18 mouse cellular contexts compared by ENCODE assay signal in the genomic region with DNA sequence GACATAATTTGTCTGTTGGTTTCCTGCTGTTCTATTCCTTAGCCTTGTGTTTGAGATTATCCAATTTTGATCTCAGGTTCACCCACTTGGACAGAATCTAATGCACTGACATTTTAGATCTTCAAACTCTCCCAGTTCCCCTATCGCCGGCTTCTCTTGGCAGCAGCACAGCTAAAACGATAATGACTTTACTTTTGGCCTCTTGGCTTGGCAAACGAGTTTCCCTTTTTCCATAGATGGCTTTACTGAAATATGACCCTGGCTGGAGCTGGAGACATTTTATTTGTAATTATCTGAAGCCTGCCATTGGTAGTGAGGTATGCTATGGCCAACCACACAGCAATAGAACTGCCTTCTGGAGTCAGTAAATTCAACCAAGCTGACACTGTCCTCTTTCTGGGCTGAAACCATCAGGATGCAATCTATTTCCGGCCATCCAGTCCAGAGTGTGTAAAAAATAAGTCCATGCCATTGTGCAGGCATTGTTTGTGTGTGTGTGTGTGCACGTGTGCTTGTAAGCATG.
DNase-seq lines count a peak whose midpoint lies in the region; ATAC-seq and TF ChIP-seq lines count a peak whose summit lies in the region.
"Had no signal": no experiment of that assay in that cellular context is flagged by ENCODE, and none has a peak within 500 bp of the region (broad histone marks: within the 10 kb centered on the region; RNA-seq: fewer than 3 reads in every experiment).

No protein-coding gene starts in this region.

- peak; percentile 32; the same call in 1 of the 2 replicates for ATAC-seq in limb, embryonic 13.5 days (ENCODE audit: low FRiP score, low read depth)
- ATAC-seq in embryonic facial prominence, embryonic 12.5 days (ENCODE audit: insufficient number of reproducible peaks, insufficient read depth, low FRiP score, low TSS enrichment) = 0 out of 2 replicates have a peak, but pooled peaks have one; percentile 60
- ATAC-seq: midbrain, embryonic 16.5 days had no signal

- no peaks in the 10 kb centered on the region for H3K36me3 ChIP-seq in limb, embryonic 13.5 days
- H3K36me3 ChIP-seq in limb, embryonic 10.5 days = no peaks in the 10 kb centered on the region
- no peaks in the 10 kb centered on the region for H3K36me3 ChIP-seq in embryonic facial prominence, embryonic 12.5 days
- H3K36me3 ChIP-seq: heart, embryonic 12.5 days; hindbrain, embryonic 10.5 days; stomach, embryonic 15.5 days had no signal

- no peak for TF ChIP-seq CTCF in gastrocnemius, adult 2 months (IDR thresholded peaks at IDR 0.05)

- H3K4me2 ChIP-seq in limb, embryonic 13.5 days (replicated peaks) = no peak overlapping the region
- no peak overlapping the region for H3K4me2 ChIP-seq in embryonic facial prominence, embryonic 12.5 days (replicated peaks)
- H3K4me2 ChIP-seq: heart, embryonic 12.5 days; liver, embryonic 11.5 days; stomach, embryonic 15.5 days had no signal

- DNase-seq in heart, postnatal 10 days = peak; percentile 4 to 7
- DNase-seq in heart, postnatal 25 days (ENCODE audit: low spot score) = no peak
- no peak for DNase-seq in limb, embryonic 10.5 days (ENCODE audit: low spot score)
- DNase-seq in gastrocnemius, adult 2 months = peak; percentile 19
- DNase-seq in spleen, postnatal 14 days (ENCODE audit: low spot score in 2 of 2) = no peak
- DNase-seq in c-Kit-positive CD71-positive TER-119-positive erythroid progenitor cells, embryonic 14.5 days (ENCODE audit: low spot score) = no peak
- DNase-seq: adrenal gland, postnatal 25 days; cerebellum, adult 9-10 months; lung, postnatal 10 days; spleen, adult 18-20 months; thymus, adult 2 months had no signal

- no peak overlapping the region for H3K9ac ChIP-seq in limb, embryonic 13.5 days
- H3K9ac ChIP-seq in embryonic facial prominence, embryonic 12.5 days = no peak overlapping the region
- H3K9ac ChIP-seq: heart, embryonic 12.5 days; stomach, embryonic 15.5 days had no signal

- no peak overlapping the region for H3K4me3 ChIP-seq in limb, embryonic 13.5 days
- no peak overlapping the region for H3K4me3 ChIP-seq in limb, embryonic 10.5 days
- no peak overlapping the region for H3K4me3 ChIP-seq in embryonic facial prominence, embryonic 12.5 days
- no peak overlapping the region for H3K4me3 ChIP-seq in gastrocnemius, adult 2 months
- H3K4me3 ChIP-seq: heart, embryonic 12.5 days; hindbrain, embryonic 10.5 days; stomach, embryonic 15.5 days had no signal

- intact Hi-C loops in heart, postnatal 10 days (cut with DNase I) = no loop called here
- intact Hi-C loops in heart, postnatal 25 days (cut with DNase I) = no loop called here
- intact Hi-C loops in gastrocnemius, adult 2 months (cut with DNase I) = no loop called here

- H3K9me3 ChIP-seq in limb, embryonic 13.5 days = no peaks in the 10 kb centered on the region
- H3K9me3 ChIP-seq in limb, embryonic 10.5 days (replicated peaks) = no peaks in the 10 kb centered on the region
- no peaks in the 10 kb centered on the region for H3K9me3 ChIP-seq in embryonic facial prominence, embryonic 12.5 days
- H3K9me3 ChIP-seq: heart, embryonic 12.5 days; hindbrain, embryonic 10.5 days; stomach, embryonic 15.5 days had no signal

- H3K4me1 ChIP-seq in limb, embryonic 13.5 days = peaks cover 5% of the 10 kb centered on the region
- H3K4me1 ChIP-seq in limb, embryonic 10.5 days = peaks cover 3% of the 10 kb centered on the region; the same call in 1 of the 2 replicates
- H3K4me1 ChIP-seq in embryonic facial prominence, embryonic 12.5 days = no peaks in the 10 kb centered on the region
- H3K4me1 ChIP-seq: heart, embryonic 12.5 days; hindbrain, embryonic 10.5 days; stomach, embryonic 15.5 days had no signal

- no peak overlapping the region for H3K27ac ChIP-seq in limb, embryonic 13.5 days
- no peak overlapping the region for H3K27ac ChIP-seq in limb, embryonic 10.5 days
- no peak overlapping the region for H3K27ac ChIP-seq in embryonic facial prominence, embryonic 12.5 days
- no peak overlapping the region for H3K27ac ChIP-seq in gastrocnemius, adult 2 months
- H3K27ac ChIP-seq: hindbrain, embryonic 10.5 days; stomach, embryonic 15.5 days had no signal

- no peaks in the 10 kb centered on the region for H3K27me3 ChIP-seq in limb, embryonic 13.5 days
- no peaks in the 10 kb centered on the region for H3K27me3 ChIP-seq in limb, embryonic 10.5 days (ENCODE audit: low read depth, poor library complexity, severe bottlenecking)
- H3K27me3 ChIP-seq in embryonic facial prominence, embryonic 12.5 days = no peaks in the 10 kb centered on the region
- H3K27me3 ChIP-seq: heart, embryonic 12.5 days; stomach, embryonic 15.5 days had no signal

- 45% methylated on average over 6 of the region's 6 CpGs for WGBS in limb, embryonic 13.5 days
- WGBS in limb, embryonic 10.5 days = 72% methylated on average over 6 of the region's 6 CpGs
- 47% methylated on average over 6 of the region's 6 CpGs for WGBS in embryonic facial prominence, embryonic 12.5 days

Comparison
In these comparisons a context has a peak if more than half of its experiments do, and no peak if none do; other contexts are left out.
1. DNase-seq: peak in heart, postnatal 10 days (2 of 2) and gastrocnemius, adult 2 months (single experiment); none in heart, postnatal 25 days (single experiment), limb, embryonic 10.5 days (single experiment), spleen, postnatal 14 days (0 of 2) and c-Kit-positive CD71-positive TER-119-positive erythroid progenitor cells, embryonic 14.5 days (single experiment).